Mouse (Mus musculus) C2C12 (cell line): Measurements from ENCODE around the gene Fgd5.

Experiments
- CEBPB ChIP-seq: IDR thresholded peaks from one replicate; pipeline ENCODE4 v1.6.1; 2011; ENCODE audit warnings: low read depth, mild to moderate bottlenecking, control low read depth, moderate library complexity
- CTCF ChIP-seq: IDR thresholded peaks from one replicate; pipeline ENCODE4 v1.5.1; 2011; ENCODE audit not compliant: control insufficient read depth, insufficient read depth, insufficient read length
- FOSL1 ChIP-seq: IDR thresholded peaks from one replicate; pipeline ENCODE4 v1.8.0; 2011; ENCODE audit warnings: mild to moderate bottlenecking, low read length; ENCODE audit not compliant: poor library complexity, insufficient read depth, severe bottlenecking
- MAX ChIP-seq: IDR thresholded peaks from one replicate; pipeline ENCODE4 v1.6.1; 2011; ENCODE audit warnings: mild to moderate bottlenecking, control low read depth
- MYOD1 ChIP-seq: IDR thresholded peaks from one replicate; pipeline ENCODE4 v1.6.1; 2011; ENCODE audit warnings: low read depth; ENCODE audit not compliant: control insufficient read depth, insufficient read length
- MYOG ChIP-seq: IDR thresholded peaks from one replicate; pipeline ENCODE4 v1.6.1; 2011; ENCODE audit not compliant: control insufficient read depth, insufficient read length; ENCODE audit errors: extremely low read depth
- USF1 ChIP-seq: IDR thresholded peaks from one replicate; pipeline ENCODE4 v1.6.1; 2011; ENCODE audit warnings: low read depth, mild to moderate bottlenecking, control low read depth, moderate library complexity

GRCm38 (mm10) chr6:91948426-91948825 lies 30.3 kb upstream of the Fgd5 start:
- no peak for TF ChIP-seq MAX
- no peak for TF ChIP-seq USF1
- TF ChIP-seq CTCF, result no peak
- no peak for TF ChIP-seq FOSL1
- TF ChIP-seq MYOD1, result no peak
- no peak for TF ChIP-seq MYOG
- no peak for TF ChIP-seq CEBPB
